Mouse (Mus musculus): ENCODE results near the gene Cited1. TPM values are rescaled to one million over a fixed set of nuclear protein-coding genes. Genes with fewer than 3 reads are reported as not detected.

The Cited1 gene
- polyA plus RNA-seq (2012; rRNA removed; ENCODE audit: low replicate concordance): 142 and 156 TPM in 2 replicates

GRCm38 (mm10) chrX:102251937-102252860, at the start of gene Cited1:
TSS of gene Cited1 (minus strand) at chrX:102252181.

Other genes with a start within 250 kb of the Cited1 start
- 6.4 and 9.0 TPM in 2 replicates for gene Rtl5, start 180.9 kb downstream of the Cited1 start, polyA plus RNA-seq (2012; rRNA removed; ENCODE audit: low replicate concordance)
- gene Pin4, start 132.7 kb downstream of the Cited1 start, polyA plus RNA-seq (2012; rRNA removed; ENCODE audit: low replicate concordance): 1.0 TPM in 1 of 2 replicates, not detected in the other
- 0.19 and 0.46 TPM in 2 replicates for gene Ercc6l, start 95.1 kb downstream of the Cited1 start, polyA plus RNA-seq (2012; rRNA removed; ENCODE audit: low replicate concordance)
- 293 and 706 TPM in 2 replicates for gene Rps4x, start 62.8 kb downstream of the Cited1 start, polyA plus RNA-seq (2012; rRNA removed; ENCODE audit: low replicate concordance)